In the genomic region with DNA sequence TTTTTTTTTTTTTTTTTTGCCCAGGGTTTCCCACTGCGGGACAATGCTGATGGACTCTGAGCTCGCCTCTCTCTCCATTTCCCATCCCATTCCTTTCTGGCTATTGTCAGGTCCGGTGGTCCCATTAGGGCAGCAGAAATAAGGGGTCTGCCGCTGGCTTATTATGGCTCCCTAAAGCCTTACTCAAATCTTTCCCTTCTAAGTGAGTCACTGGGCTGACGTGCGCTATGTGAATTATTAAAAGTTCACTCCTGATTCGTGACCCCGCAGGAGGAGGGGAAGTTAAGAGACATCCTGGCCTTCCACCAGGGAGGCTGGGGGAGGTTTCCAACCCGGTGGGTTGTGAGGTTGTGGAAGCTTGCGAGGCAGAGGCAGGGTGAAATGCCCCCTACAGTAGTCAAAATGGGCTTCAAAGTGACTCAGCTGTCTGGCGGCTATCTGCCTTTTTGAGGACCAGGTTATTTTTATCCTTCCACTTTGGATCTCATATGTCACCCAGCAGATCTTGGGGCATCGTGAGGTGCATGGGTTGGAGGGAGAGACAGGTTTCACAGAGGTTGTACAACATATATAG, we compare ENCODE assay signal across 9 mouse cellular contexts. TPM values are rescaled to one million over a fixed set of nuclear protein-coding genes. Genes with fewer than 3 reads are reported as not detected.
DNase-seq lines count a peak whose midpoint lies in the region; ATAC-seq and TF ChIP-seq lines count a peak whose summit lies in the region.
"Had no signal": no experiment of that assay in that cellular context is flagged by ENCODE, and none has a peak within 500 bp of the region (broad histone marks: within the 10 kb centered on the region; RNA-seq: fewer than 3 reads in every experiment).

No protein-coding gene starts in this region.

- peaks cover 5% of the 10 kb centered on the region; the same call in 1 of the 2 replicates for H3K4me1 ChIP-seq in kidney, embryonic 16.5 days (ENCODE audit: insufficient read depth, low read length)
- H3K4me1 ChIP-seq in intestine, postnatal 0 days (replicated peaks; ENCODE audit: control insufficient read depth, insufficient read depth, low read length), result no peaks in the 10 kb centered on the region
- H3K4me1 ChIP-seq in olfactory bulb, adult 2 months (ENCODE audit: control insufficient read depth, insufficient read depth, low read length), result peaks cover 16% of the 10 kb centered on the region

- H3K27ac ChIP-seq in kidney, embryonic 16.5 days (ENCODE audit: low read length), result no peak overlapping the region
- H3K27ac ChIP-seq in intestine, postnatal 0 days (ENCODE audit: low read depth, low read length), result no peak overlapping the region
- peak overlapping the region; percentile 16; the same call in 1 of the 2 replicates for H3K27ac ChIP-seq in olfactory bulb, adult 2 months (ENCODE audit: insufficient read depth, low read depth, low read length)

- H3K36me3 ChIP-seq in kidney, embryonic 16.5 days (ENCODE audit: insufficient read depth, low read length), result no peaks in the 10 kb centered on the region
- H3K36me3 ChIP-seq in intestine, postnatal 0 days (ENCODE audit: control insufficient read depth, insufficient read depth), result no peaks in the 10 kb centered on the region

- H3K4me3 ChIP-seq in kidney, embryonic 16.5 days (ENCODE audit: low read length), result peak overlapping the region; percentile 69
- peak overlapping the region; percentile 55 for H3K4me3 ChIP-seq in intestine, postnatal 0 days (ENCODE audit: low read depth, low read length)
- H3K4me3 ChIP-seq in olfactory bulb, adult 2 months (ENCODE audit: insufficient read depth, low read depth, low read length), result peak overlapping the region; percentile 92

- peak overlapping the region; percentile 86 for H3K4me2 ChIP-seq in kidney, embryonic 16.5 days (replicated peaks; ENCODE audit: low read depth, low read length)
- H3K4me2 ChIP-seq in intestine, postnatal 0 days (replicated peaks; ENCODE audit: low read depth), result peak overlapping the region; percentile 84

- no peak for ATAC-seq in kidney, embryonic 16.5 days (ENCODE audit: low FRiP score, low TSS enrichment)
- ATAC-seq in intestine, postnatal 0 days, result no peak
- ATAC-seq in erythroid progenitor cell, adult 5-6 weeks (replicated peaks; ENCODE audit: low FRiP score, poor library complexity, severe bottlenecking), result no peak
- ATAC-seq in megakaryocyte progenitor cell, adult 5-6 weeks (replicated peaks; ENCODE audit: poor library complexity), result no peak

- TF ChIP-seq POLR2A in olfactory bulb, adult 2 months (IDR thresholded peaks at IDR 0.05; ENCODE audit: insufficient read depth, low read depth, low read length), result no peak

- H3K9me3 ChIP-seq in kidney, embryonic 16.5 days (ENCODE audit: low read length), result no peaks in the 10 kb centered on the region
- no peaks in the 10 kb centered on the region for H3K9me3 ChIP-seq in intestine, postnatal 0 days (ENCODE audit: control insufficient read depth)

- no peak for DNase-seq in kidney, adult 8-10 months
- DNase-seq in embryo, embryonic 10 days (ENCODE audit: low spot score), result peak; percentile 23
- DNase-seq in heart, adult 18-20 months, result peak; percentile 69 to 70

- no peak for TF ChIP-seq CTCF in intestine, postnatal 0 days (IDR thresholded peaks at IDR 0.05; ENCODE audit: low read depth)
- no peak for TF ChIP-seq CTCF in olfactory bulb, adult 2 months (IDR thresholded peaks at IDR 0.05; ENCODE audit: insufficient read depth, low read depth, low read length)

- H3K27me3 ChIP-seq in kidney, embryonic 16.5 days (ENCODE audit: insufficient read depth, low read length), result no peaks in the 10 kb centered on the region
- peaks cover 10% of the 10 kb centered on the region; the same call in 1 of the 2 replicates for H3K27me3 ChIP-seq in intestine, postnatal 0 days (replicated peaks; ENCODE audit: control insufficient read depth, insufficient read depth, low read length)
- H3K27me3 ChIP-seq: CH12.LX had no signal

- peak overlapping the region; percentile 79 for H3K9ac ChIP-seq in kidney, embryonic 16.5 days (replicated peaks; ENCODE audit: low read length)
- no peak overlapping the region for H3K9ac ChIP-seq in intestine, postnatal 0 days (ENCODE audit: low read depth, low read length)

- 5% methylated on average over 12 of the region's 12 CpGs for WGBS in kidney, embryonic 16.5 days
- WGBS in intestine, postnatal 0 days, result 8% methylated on average over 12 of the region's 12 CpGs
- WGBS in olfactory bulb, adult 2 months, result 3% methylated on average over 12 of the region's 12 CpGs

RNA-seq across cellular contexts. Expression of a gene that starts 1.1 kb away (rescaled TPM):
- polyA plus RNA-seq in kidney, embryonic 16.5 days (2015; fragmentation: Nextera tagmentation; extraction: Ambion mirVana), result 4.5 and 5.2 TPM in 2 replicates
- 100 to 1,000 TPM; 201 to 209 TPM for total RNA-seq in heart, adult 18-20 months (2021)
- 0.52 and 0.90 TPM in 2 replicates for polyA plus RNA-seq in intestine, postnatal 0 days (2015; fragmentation: Nextera tagmentation; extraction: Ambion mirVana)
- not detected in 2 replicates for polyA plus RNA-seq in olfactory bulb, adult 2 months (2012; ENCODE audit: insufficient read depth, insufficient read length, low replicate concordance, missing spikeins)
- total RNA-seq in erythroid progenitor cell, adult 5-6 weeks (2015; ENCODE audit: low replicate concordance), result not detected in 2 replicates
- not detected in 2 replicates for total RNA-seq in erythroid progenitor cell, adult 5-6 weeks (2017; ENCODE audit: low replicate concordance)
- total RNA-seq in megakaryocyte progenitor cell, adult 5-6 weeks (2015), result not detected in 2 replicates
- total RNA-seq in megakaryocyte progenitor cell, adult 5-6 weeks (2017), result not detected in 2 replicates
- total RNA-seq: CH12.LX had no signal

Comparison
In these comparisons a context has a peak if more than half of its experiments do, and no peak if none do; other contexts are left out.
1. DNase-seq: peak in embryo, embryonic 10 days (single experiment) and heart, adult 18-20 months (2 of 2); none in kidney, adult 8-10 months (0 of 2).
2. RNA of a gene that starts 1.1 kb away (total RNA-seq): 201 to 209 TPM in heart, adult 18-20 months; not detected in erythroid progenitor cell, adult 5-6 weeks and not detected in megakaryocyte progenitor cell, adult 5-6 weeks; every median in the first group is over 100 times any median in the second.
3. Peak in every context shown above with its lines, with median percentiles within 50 percentile points of each other: H3K4me3 ChIP-seq.